Mouse (Mus musculus): ENCODE data around the gene Socs4.
"Not testable (repeated sequence)": the region's sequence is repeated elsewhere in the genome, so short reads cannot be mapped to it uniquely, and the experiment has no call there.

The Socs4 gene

DNA sequence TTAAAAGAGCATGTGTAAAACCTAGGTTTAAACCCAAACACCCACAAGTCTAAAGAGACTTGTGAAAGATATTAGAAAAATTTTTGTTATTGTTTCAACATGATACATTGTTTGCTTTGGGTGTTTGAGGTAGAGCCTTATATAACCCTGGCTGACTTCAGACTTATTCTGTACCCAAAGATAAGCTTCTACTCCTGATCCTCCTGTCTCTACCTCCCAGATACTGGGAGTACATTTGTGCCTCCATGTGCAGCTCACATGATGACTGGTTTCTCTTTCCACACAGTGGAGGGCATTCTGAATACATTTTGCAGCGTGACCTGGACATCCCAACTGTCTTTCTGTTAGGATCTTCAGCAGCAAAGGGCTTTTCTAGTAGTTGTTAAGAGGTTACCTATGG, 9.5 kb downstream of the Socs4 start:
- DNase-seq (ENCODE audit: extremely low spot score, low spot score) = no peak

DNA sequence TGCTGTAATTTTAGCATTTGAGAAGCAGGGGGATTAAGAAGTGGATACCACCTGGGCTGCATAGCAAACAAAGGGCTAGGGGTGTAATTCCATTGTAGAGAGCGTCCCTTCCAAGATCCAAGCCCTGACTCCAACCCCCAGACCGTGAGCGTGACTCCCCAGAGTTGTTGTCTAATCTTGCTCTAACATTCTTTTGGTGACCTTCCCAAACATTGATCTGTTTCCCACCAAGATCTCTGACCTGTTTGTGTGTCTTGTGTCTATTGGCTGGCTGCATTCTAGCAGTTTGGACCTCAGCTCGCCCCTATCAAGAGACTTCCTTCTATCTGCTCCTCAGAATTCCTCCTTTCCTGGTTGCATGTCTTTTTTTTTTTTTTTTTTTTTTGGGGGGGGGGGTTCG, 10.3 kb downstream of the Socs4 start:
- no peak for DNase-seq (ENCODE audit: extremely low spot score, low spot score)

DNA sequence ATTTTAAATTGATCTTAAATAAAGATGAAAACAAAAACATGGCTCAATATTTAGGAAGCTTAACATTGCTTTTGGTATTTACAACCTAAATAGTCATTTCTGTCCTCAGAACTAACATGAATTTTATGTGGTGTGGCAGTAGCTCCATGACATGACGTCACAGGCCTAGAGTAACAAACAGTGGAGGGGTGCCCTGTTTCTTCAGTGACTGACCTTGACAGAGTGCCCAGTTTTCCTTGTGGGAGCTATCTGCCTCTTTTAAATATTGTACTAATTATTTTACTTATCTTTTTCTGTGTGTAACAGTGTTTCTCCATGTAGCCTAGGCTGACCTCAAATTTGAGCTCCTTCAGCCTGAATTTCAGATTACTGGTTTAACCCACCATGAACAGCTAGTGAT, 15.0 kb downstream of the Socs4 start:
- no peak for DNase-seq (ENCODE audit: extremely low spot score, low spot score)

DNA sequence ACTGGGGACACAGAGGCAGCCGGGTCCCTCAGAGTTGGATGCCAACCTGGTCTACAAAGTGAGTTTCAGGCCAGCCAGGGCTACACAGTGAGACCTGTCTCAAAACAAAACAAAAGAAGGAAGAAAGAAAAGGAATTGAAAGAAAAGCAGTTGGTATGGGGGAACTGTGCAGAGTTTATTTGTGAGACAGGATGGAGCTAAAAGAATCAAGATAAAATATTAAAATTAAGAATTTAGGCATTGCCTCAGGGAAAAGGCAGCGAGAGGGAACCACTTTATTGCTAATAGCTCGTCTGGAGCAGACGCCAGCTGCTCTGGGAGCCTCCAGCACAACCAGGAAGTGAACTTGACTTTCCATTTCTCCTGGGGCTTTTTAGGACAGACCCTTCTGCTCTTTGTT, 17.4 kb downstream of the Socs4 start:
- no peak for DNase-seq (ENCODE audit: extremely low spot score, low spot score)

DNA sequence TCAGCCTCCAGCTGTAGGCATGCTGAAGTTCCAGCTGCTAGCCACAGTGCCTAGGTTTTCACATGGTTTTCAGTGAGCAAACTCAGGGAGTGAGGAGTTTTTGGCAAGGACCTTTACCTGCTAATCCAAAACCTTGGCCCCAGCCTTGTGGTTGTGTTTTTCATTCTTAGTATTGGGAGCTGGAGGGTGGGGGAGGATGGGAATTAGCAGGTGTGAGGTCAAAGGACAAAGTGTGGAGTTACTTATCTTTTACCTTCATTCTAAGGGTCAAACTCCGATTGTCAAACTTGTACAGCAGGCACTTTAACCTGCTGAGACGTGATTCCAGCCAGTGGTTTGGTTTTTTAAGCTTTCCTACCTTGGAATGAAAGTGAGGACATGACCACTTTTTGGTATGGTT, 19.5 kb downstream of the Socs4 start:
- no peak for DNase-seq (ENCODE audit: extremely low spot score, low spot score)

DNA sequence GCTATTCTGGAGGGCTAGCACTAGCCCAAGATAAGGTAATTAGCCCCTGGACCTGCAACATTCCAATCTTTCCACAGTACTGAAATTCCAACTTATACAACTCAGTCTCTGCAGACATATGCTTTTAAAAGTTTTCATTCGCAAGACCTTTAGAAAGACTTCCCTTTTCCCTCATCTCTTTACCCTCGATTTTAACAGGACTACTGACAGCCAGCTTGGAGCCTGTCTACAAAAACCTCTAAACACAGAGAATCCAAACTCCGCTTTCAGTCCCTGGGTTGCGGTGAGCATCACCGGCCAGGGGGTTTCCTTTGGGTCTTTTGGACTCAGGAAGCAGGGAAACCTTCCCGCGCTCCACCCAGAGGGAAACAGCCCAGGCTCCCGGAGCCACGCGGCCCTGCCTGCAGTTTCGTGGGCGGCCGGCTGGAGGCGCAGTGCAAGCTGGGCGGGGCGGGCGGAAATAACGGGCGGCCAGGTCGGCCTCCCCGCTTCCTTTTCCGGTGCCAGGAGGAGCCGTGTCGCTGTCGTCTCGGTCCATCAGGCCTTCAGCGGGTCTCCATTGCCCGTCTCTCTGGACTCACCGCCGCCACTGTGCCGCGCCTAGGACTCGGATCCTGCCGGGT, 21.2 kb downstream of the Socs4 start, which contains the start of gene Mapk1ip1l:
TSS of gene Mapk1ip1l (plus strand) at position 482 of the 623 bp plus-strand sequence.
- peak; percentile 98 for DNase-seq (ENCODE audit: extremely low spot score, low spot score)

DNA sequence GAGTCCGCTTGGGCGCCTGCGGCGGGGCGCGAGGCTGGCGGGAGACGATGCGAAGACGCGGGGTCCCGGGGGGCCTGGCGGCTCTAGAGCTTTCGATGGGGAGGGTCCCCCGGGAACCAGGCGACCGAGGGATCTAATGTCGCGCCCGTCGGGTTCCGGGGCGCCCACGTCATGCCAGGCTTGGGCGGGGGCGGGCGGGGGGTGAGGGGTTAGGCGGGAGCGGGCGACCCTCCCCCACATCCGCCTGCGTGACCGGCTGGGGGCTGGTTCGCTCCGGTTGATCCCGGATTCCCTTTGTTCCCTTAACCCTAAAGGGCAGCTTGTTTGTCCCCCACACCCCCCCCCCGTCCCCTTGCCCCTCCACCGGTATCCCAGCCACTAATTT, 21.7 kb downstream of the Socs4 start:
- peak; percentile 83 for DNase-seq (ENCODE audit: extremely low spot score, low spot score)

DNA sequence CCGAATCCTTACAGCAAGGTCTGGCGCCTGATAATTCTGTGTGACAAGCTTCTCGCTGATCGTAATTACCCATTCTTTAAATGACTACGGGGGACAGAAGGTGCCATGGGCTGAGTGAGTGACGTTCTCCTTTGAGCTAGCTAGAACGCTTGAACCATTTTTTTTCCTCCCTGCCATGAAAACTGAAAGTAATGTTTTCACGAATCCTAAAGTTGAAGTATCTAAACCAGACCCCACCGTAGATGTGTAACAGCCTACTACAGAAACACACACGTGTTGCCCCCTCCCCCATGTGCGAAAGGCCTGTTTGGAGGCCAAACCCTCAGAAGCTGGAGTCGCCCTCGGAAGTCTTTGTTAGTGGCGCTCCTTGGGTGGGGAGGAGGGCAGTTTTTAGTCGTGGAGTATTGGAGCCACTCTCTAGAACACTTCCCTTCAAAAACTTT, 22.1 kb downstream of the Socs4 start:
- peak; percentile 55 for DNase-seq (ENCODE audit: extremely low spot score, low spot score)

DNA sequence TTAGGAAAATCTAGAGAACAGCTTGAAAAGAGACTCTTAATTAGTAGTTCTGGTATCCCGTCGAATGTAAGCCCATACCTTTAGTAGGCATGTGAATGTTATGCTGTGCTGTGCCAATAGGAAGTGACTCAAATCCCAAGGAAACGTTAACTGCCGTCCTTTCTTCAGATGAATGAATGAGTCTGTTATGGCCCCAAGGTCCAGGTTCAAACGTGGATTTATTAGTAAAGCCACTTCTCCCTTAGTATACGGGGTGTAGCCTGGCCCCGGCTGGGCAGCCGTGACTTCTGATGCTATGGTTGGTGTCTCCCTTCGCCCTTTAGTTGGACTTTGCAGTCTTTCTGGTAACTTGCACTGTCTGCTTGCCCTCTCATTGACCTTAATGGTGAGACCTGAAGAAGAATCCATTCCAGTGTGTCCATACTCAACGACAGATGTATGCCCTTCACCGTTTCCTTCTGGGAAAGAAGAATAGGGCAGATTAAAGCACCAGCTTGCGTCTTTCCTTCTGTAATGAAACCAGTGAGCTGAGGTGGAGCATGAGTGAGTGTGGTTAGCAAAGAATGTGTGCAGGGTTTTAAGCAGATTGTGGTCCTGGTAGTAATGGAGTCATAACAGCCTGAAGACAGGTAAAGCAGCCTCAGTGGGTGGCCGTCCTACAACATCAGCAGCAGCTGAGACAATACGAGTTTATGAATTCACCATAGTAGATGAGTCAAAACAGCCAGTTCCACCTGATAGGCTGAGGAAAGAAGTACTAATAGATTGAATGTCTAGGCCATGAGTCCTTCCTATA, 26.4 kb downstream of the Socs4 start:
- DNase-seq (ENCODE audit: extremely low spot score, low spot score) = no peak

DNA sequence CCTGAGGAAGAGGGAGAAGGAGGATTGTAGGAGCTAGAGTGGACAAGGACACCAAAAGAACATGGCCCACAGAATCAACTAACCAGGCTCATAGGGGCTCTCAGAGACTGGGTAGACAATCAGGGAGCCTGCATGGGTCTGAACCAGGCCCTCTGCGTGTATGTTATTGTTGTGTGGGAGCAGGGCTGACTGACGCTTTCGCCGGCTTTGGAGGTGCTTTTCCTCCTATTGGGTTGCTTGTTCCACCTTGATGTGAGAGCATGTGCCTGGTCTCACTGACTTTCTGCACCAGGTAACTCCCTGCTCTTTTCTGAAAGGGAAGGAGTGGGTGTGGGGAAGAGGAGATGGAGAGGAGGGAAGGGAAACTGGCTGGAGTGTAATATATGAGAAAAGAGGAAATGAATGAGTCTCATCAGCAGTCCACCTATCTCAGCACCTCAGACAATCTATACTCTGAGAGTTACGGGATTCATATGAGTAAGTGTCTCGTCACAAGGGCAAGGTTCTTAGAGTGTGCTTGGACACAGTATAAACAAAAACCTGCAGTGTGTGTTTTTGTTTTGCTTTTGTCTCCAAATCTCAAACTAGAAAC, 28.2 kb downstream of the Socs4 start:
- DNase-seq (ENCODE audit: extremely low spot score, low spot score) = no peak

DNA sequence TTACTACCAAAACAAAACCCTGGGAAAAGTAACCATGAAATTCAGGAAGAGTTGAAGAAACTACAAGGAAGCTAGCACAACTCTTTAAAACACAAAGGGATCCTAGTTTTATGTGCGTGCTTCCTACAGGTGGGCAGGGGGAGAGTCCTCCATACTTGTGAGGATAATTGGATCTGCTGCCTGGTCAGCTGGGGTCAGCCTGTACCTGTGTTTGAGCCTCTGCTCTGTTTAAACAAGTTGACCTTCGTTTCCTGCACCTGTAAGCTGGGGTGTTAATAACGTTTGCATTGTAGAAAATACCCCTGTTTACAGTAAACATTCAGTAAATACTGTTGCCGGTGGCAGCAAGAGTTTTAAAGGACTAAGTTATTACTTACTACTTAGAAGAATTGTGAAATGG, 29.2 kb downstream of the Socs4 start:
- no peak for DNase-seq (ENCODE audit: extremely low spot score, low spot score)

DNA sequence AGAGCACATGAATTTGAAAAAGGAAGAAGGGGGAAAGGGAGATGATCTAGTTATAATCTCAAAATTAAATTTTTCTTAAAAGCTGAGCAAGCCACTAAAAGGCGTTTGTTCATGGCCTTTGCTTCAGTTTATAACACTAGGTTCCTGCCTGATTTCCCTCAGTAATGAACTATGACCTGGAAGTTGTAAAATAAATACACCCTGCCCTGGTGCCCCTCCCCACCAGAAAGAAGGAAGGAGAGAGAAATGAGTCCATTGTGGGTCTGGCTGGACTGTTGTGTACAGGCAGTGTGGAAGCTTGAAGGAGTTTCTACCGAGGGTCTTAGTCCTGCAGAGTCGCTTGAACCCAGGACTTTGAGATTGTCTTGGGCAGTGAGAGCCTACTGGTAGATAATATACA, 30.9 kb downstream of the Socs4 start:
- DNase-seq (ENCODE audit: extremely low spot score, low spot score) = no peak

DNA sequence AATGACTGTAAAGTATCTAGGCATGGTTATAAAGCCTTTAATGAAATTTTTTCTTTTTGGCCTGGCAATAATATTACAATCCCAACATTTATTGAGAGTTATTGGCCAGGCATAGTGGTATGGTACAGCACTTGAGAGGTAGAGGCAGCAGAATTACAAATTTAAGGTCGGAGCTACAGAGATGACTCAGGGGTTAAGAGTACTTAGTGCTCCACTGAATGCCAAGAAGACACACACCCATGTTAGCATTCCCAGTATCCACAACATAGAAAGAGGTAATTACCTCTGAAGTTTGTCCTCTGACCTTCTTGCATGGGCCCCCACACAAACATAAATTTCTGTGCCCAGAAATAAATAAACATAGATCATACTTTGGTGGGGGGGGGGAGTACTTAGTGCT, 32.3 kb downstream of the Socs4 start:
- DNase-seq (ENCODE audit: extremely low spot score, low spot score) = no peak

DNA sequence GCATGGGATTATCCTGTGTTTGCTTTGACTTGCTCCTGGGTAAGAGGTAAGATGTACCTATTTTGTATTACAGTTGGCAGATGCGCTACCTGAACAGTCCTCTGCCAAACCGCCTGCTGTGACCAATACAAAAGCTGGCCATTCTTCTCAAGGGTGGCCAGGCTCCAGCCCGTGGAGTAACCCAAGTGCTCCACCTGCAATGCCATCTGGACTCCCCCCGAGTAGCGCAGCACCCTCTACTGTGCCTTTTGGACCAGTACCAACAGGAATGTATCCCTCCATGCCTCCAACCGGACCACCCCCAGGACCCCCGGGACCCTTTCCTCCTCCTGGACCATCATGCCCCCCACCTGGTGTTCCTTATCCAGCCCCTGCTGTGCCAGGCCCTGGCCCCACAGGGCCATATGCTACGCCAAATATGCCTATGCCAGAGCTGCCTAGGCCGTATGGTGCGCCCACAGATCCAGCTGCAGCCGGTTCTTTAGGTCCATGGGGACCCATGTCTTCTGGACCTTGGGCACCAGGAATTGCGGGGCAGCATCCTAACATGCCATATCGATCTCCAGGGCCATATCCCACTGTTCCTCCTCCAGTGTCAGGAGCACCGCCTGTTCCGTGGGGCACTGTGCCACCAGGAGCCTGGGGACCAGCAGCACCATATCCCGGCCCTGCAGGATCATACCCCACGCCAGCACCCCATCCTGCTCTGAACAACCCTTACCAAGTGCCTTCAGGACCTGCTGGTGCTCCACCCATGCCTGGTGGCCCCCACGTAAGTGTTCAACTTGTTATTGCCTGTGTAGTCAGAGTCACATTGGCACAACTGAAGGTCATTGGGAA, 33.8 kb downstream of the Socs4 start:
- DNase-seq (ENCODE audit: extremely low spot score, low spot score) = no peak

DNA sequence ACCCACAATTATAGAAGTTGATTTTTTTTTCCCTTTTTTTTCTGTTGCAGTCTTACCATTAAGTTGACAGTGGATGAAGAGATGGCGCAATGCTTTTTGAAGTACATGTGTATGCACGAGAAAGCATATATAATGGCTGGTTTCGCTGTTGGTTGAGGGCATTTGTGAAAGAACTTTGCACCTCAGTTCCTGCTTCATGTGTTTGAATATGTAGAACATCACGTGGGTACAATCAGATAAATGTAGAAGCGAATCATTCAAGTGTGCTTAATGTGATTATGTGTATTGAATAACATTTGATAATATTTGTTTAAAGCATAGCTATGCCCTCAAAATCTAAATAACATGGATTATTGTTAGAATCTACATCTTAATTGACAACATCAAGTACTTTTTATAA, 42.6 kb downstream of the Socs4 start:
- DNase-seq (ENCODE audit: extremely low spot score, low spot score) = no peak

DNA sequence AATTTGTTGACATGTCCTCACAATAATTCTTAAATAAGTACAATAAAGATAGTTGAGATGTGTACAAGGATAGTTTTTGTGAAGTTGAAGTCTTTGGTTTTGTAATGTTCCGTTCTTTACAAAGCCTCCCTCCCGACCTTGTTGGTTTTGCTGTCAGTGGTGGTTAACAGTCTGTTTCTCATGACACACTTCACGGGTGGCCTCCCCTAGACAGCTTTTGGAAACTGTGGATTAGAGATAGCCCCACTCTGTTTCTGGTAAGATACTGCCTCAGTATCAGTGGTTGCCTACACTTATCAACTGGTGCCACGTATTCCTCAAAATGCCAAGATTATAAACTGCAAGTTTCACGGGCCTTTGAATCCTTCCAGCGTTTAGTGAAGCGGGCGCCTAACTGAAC, 44.9 kb downstream of the Socs4 start:
- DNase-seq (ENCODE audit: extremely low spot score, low spot score) = not testable (repeated sequence)

DNA sequence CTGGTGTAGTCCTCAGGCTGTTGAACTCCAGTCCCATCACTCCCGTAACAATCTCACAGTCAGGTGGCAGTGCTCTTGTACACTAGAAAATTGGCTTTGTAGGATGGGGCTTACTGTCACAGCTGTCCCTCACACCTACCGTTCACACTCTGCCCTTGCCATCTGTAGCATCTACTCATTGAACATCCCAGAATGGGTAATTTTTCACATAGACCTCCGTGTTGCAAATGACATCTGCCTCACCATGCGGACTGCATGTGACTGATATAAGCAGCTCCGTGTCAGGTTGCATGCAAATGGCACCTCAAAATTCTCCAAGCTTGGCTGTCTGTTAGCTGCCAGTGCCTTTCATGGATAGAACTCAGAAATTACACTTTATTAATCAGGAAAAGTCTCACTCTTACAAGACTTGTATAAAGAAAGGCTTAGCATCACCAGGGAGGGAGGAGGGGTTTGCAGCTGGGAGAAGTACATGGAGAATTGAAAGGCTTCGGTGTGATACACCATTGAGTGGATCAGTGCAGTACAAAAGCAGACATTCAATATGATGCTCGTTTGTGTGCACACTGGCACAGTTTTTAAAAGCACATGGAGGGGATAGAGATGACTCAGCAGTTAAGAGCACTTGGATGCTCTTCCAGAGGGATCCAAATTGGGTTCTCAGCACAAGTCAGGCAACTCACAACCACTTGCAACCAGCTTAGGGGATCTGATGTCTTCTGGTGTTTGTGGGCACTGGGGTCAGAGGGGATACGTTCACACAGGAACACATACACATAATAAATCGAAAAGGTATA, 49.4 kb downstream of the Socs4 start:
- no peak for DNase-seq (ENCODE audit: extremely low spot score, low spot score)

DNA sequence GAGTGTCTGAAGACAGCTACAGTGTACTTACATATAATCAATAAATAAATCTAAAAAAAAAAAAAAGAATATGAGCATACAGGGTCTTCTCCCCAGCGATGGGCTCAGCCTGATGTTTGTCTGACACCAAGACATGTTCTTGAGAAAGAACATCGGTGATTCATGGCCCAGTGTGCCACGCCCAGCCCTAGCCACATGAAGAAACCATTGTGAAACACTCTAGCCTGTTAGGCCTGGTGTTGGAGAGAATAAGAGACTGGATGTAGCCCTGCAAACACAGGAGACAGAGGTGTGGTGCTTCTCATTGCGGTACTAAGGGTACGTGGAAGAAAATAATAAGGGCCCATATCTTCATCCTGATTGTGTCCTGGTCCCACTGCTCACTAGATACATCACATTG, 50.6 kb downstream of the Socs4 start:
- DNase-seq (ENCODE audit: extremely low spot score, low spot score) = no peak

DNA sequence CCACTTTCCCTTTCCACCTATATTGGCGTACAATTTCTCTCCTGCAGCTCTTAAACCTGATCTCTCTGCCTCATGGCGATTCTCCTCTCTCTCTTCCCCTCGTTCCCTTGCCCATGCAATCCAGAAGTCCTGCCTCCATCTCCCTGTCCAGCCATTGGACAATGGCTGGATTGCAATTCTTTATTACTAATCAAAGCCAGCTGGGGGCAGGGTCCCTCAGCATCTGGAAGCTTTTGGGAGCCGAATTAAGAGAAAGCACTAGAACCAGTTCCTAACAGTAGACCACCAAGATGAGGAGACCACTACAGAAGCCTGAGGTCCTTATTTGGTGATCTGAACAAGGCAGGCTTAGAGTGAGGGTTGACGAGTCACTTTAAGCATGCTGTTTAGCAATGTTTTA, 55.2 kb downstream of the Socs4 start:
- no peak for DNase-seq (ENCODE audit: extremely low spot score, low spot score)

DNA sequence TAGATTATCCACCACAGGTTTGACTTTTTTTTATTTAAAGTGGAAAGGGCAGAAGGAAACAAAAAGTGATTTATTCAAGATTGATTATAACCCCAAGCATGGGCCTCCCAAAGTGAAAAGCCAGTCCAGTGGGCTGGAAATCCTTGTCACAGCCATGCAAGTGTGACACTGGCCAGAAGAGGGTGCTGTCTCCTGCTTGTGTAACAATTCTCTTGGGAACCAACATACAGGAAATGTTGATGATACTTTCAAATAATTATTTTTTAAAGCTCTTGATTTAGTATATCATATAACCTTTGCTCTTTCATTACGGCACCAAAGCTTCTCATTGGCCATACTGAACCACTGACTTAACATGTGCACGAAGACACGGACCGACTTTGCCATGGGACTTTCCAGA, 58.1 kb downstream of the Socs4 start:
- DNase-seq (ENCODE audit: extremely low spot score, low spot score) = peak; percentile 45

DNA sequence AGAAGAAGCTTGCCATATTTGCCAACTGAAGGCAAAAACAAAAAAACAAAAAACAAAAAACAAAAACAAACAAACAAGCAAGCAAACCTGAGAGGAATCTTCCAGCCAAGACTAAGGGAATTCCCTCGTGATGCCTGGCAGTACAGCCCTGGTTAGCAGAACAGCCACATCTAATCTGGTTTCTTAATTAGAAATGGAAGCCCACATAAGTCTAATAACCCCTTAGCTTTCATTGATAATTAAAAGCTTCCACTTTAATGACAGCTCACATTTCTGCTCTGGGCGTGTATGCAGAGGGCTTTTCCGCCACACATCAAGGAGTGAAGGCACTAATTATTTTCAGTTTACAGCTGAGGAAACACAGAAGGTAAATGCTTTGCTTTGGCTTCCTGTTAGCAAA, 58.6 kb downstream of the Socs4 start:
- no peak for DNase-seq (ENCODE audit: extremely low spot score, low spot score)

Data from neural tube, embryonic 10.5 days (tissue).